Mouse (Mus musculus): ENCODE measurements around the gene Slc22a23. TPM values are rescaled to one million over a fixed set of nuclear protein-coding genes. Genes with fewer than 3 reads are reported as not detected.

The Slc22a23 gene
- polyA plus RNA-seq, 1 experiment from 2014 or later: 3.6 TPM

GRCm38 (mm10) chr13:34242211-34242610 lies 102.8 kb downstream of the Slc22a23 start:
- no peak overlapping the region for H3K4me2 ChIP-seq (ENCODE audit: low read depth, low read length)
- no peaks in the 10 kb centered on the region for H3K36me3 ChIP-seq (ENCODE audit: control insufficient read depth, insufficient read depth, low read length)
- no peaks in the 10 kb centered on the region for H3K27me3 ChIP-seq (ENCODE audit: control insufficient read depth, insufficient read depth, low read length)
- H3K9ac ChIP-seq (ENCODE audit: low read length): no peak overlapping the region
- no peaks in the 10 kb centered on the region for H3K9me3 ChIP-seq (replicated peaks; ENCODE audit: control insufficient read depth, low read length)
- H3K4me3 ChIP-seq (replicated peaks; ENCODE audit: low read length): no peak overlapping the region
- H3K4me1 ChIP-seq (ENCODE audit: control insufficient read depth, insufficient read depth, low read length): peaks cover 17% of the 10 kb centered on the region
- 40% methylated on average over 3 of the region's 3 CpGs for WGBS
- H3K27ac ChIP-seq (ENCODE audit: low read length): no peak overlapping the region
- ATAC-seq (ENCODE audit: insufficient read depth, low FRiP score): no peak

GRCm38 (mm10) chr13:34240087-34240428 lies 104.9 kb downstream of the Slc22a23 start:
- no peak overlapping the region for H3K4me2 ChIP-seq (ENCODE audit: low read depth, low read length)
- ATAC-seq (ENCODE audit: insufficient read depth, low FRiP score): no peak

GRCm38 (mm10) chr13:34239371-34240086 lies 105.5 kb downstream of the Slc22a23 start:
- Histone ChIP-seq H3K4me2 (ENCODE audit: low read depth, low read length) (0 out of 2 replicates have a peak overlapping the region, but pooled peaks have one; percentile 21), H3K4me3 (replicated peaks; ENCODE audit: low read length) (no peak overlapping the region), H3K27me3 (ENCODE audit: control insufficient read depth, insufficient read depth, low read length) (no peaks in the 10 kb centered on the region), H3K27ac (ENCODE audit: low read length) (peak overlapping the region; percentile 5), H3K4me1 (ENCODE audit: control insufficient read depth, insufficient read depth, low read length) (peaks cover 9% of the 10 kb centered on the region), H3K36me3 (ENCODE audit: control insufficient read depth, insufficient read depth, low read length) (no peaks in the 10 kb centered on the region), H3K9ac (ENCODE audit: low read length) (no peak overlapping the region), H3K9me3 (replicated peaks; ENCODE audit: control insufficient read depth, low read length) (no peaks in the 10 kb centered on the region)
- WGBS: 35% methylated on average over 11 of the region's 11 CpGs
- ATAC-seq (ENCODE audit: insufficient read depth, low FRiP score): peak; percentile 53; the same call in 1 of the 2 replicates

More at GRCm38 (mm10) chr13:34240087-34240428, 104.9 kb downstream of the Slc22a23 start:
- Histone ChIP-seq H3K9ac (ENCODE audit: low read length) (no peak overlapping the region), H3K4me1 (ENCODE audit: control insufficient read depth, insufficient read depth, low read length) (peaks cover 12% of the 10 kb centered on the region), H3K27ac (ENCODE audit: low read length) (peak overlapping the region; percentile 5), H3K4me3 (replicated peaks; ENCODE audit: low read length) (no peak overlapping the region), H3K9me3 (replicated peaks; ENCODE audit: control insufficient read depth, low read length) (no peaks in the 10 kb centered on the region), H3K36me3 (ENCODE audit: control insufficient read depth, insufficient read depth, low read length) (no peaks in the 10 kb centered on the region), H3K27me3 (ENCODE audit: control insufficient read depth, insufficient read depth, low read length) (no peaks in the 10 kb centered on the region)
- 80% methylated on average over 3 of the region's 3 CpGs for WGBS

GRCm38 (mm10) chr13:34238646-34239290 lies 106.2 kb downstream of the Slc22a23 start:
- Histone ChIP-seq H3K36me3 (ENCODE audit: control insufficient read depth, insufficient read depth, low read length) (no peaks in the 10 kb centered on the region), H3K4me2 (ENCODE audit: low read depth, low read length) (0 out of 2 replicates have a peak overlapping the region, but pooled peaks have one; percentile 21), H3K4me3 (replicated peaks; ENCODE audit: low read length) (no peak overlapping the region), H3K9me3 (replicated peaks; ENCODE audit: control insufficient read depth, low read length) (no peaks in the 10 kb centered on the region), H3K27me3 (ENCODE audit: control insufficient read depth, insufficient read depth, low read length) (no peaks in the 10 kb centered on the region), H3K9ac (ENCODE audit: low read length) (no peak overlapping the region), H3K27ac (ENCODE audit: low read length) (no peak overlapping the region), H3K4me1 (ENCODE audit: control insufficient read depth, insufficient read depth, low read length) (peaks cover 9% of the 10 kb centered on the region)
- ATAC-seq (ENCODE audit: insufficient read depth, low FRiP score): no peak
- 30% methylated on average over 14 of the region's 14 CpGs for WGBS

- Histone ChIP-seq H3K9me3 (replicated peaks; ENCODE audit: control insufficient read depth, low read length) (no peaks in the 10 kb centered on the region), H3K4me1 (ENCODE audit: control insufficient read depth, insufficient read depth, low read length) (peaks cover 9% of the 10 kb centered on the region), H3K36me3 (ENCODE audit: control insufficient read depth, insufficient read depth, low read length) (no peaks in the 10 kb centered on the region), H3K9ac (ENCODE audit: low read length) (no peak overlapping the region), H3K4me2 (ENCODE audit: low read depth, low read length) (no peak overlapping the region), H3K4me3 (replicated peaks; ENCODE audit: low read length) (no peak overlapping the region), H3K27me3 (ENCODE audit: control insufficient read depth, insufficient read depth, low read length) (no peaks in the 10 kb centered on the region), H3K27ac (ENCODE audit: low read length) (no peak overlapping the region)
- ATAC-seq (ENCODE audit: insufficient read depth, low FRiP score): no peak
- 94% methylated on average over 6 of the region's 6 CpGs for WGBS
These were observed 109.9 kb downstream of the Slc22a23 start for GRCm38 (mm10) chr13:34235056-34235455.

- Histone ChIP-seq H3K4me2 (ENCODE audit: low read depth, low read length) (no peak overlapping the region), H3K27ac (ENCODE audit: low read length) (no peak overlapping the region), H3K9ac (ENCODE audit: low read length) (no peak overlapping the region), H3K9me3 (replicated peaks; ENCODE audit: control insufficient read depth, low read length) (no peaks in the 10 kb centered on the region), H3K4me1 (ENCODE audit: control insufficient read depth, insufficient read depth, low read length) (peaks cover 8% of the 10 kb centered on the region), H3K27me3 (ENCODE audit: control insufficient read depth, insufficient read depth, low read length) (no peaks in the 10 kb centered on the region), H3K36me3 (ENCODE audit: control insufficient read depth, insufficient read depth, low read length) (no peaks in the 10 kb centered on the region), H3K4me3 (replicated peaks; ENCODE audit: low read length) (no peak overlapping the region)
- whole genome bisulfite sequencing: 73% methylated on average over 5 of the region's 5 CpGs
- no peak for ATAC-seq (ENCODE audit: insufficient read depth, low FRiP score)
These were observed 110.5 kb downstream of the Slc22a23 start for GRCm38 (mm10) chr13:34234439-34234838.

GRCm38 (mm10) chr13:34232992-34233391 lies 112.0 kb downstream of the Slc22a23 start:
- peaks cover 5% of the 10 kb centered on the region for H3K4me1 ChIP-seq (ENCODE audit: control insufficient read depth, insufficient read depth, low read length)
- 69% methylated on average over 6 of the region's 6 CpGs for WGBS
- H3K27me3 ChIP-seq (ENCODE audit: control insufficient read depth, insufficient read depth, low read length): no peaks in the 10 kb centered on the region
- H3K27ac ChIP-seq (ENCODE audit: low read length): no peak overlapping the region
- H3K4me3 ChIP-seq (replicated peaks; ENCODE audit: low read length): no peak overlapping the region
- no peak overlapping the region for H3K4me2 ChIP-seq (ENCODE audit: low read depth, low read length)
- no peak for ATAC-seq (ENCODE audit: insufficient read depth, low FRiP score)
- no peaks in the 10 kb centered on the region for H3K9me3 ChIP-seq (replicated peaks; ENCODE audit: control insufficient read depth, low read length)
- no peak overlapping the region for H3K9ac ChIP-seq (ENCODE audit: low read length)
- H3K36me3 ChIP-seq (ENCODE audit: control insufficient read depth, insufficient read depth, low read length): no peaks in the 10 kb centered on the region

GRCm38 (mm10) chr13:34228905-34229304 lies 116.1 kb downstream of the Slc22a23 start:
- ATAC-seq (ENCODE audit: insufficient read depth, low FRiP score): no peak
- 59% methylated on average over 4 of the region's 4 CpGs for WGBS
- Histone ChIP-seq H3K36me3 (ENCODE audit: control insufficient read depth, insufficient read depth, low read length) (no peaks in the 10 kb centered on the region), H3K9ac (ENCODE audit: low read length) (no peak overlapping the region), H3K27ac (ENCODE audit: low read length) (no peak overlapping the region), H3K4me1 (ENCODE audit: control insufficient read depth, insufficient read depth, low read length) (peaks cover 15% of the 10 kb centered on the region), H3K4me2 (ENCODE audit: low read depth, low read length) (no peak overlapping the region), H3K4me3 (replicated peaks; ENCODE audit: low read length) (no peak overlapping the region), H3K27me3 (ENCODE audit: control insufficient read depth, insufficient read depth, low read length) (no peaks in the 10 kb centered on the region), H3K9me3 (replicated peaks; ENCODE audit: control insufficient read depth, low read length) (no peaks in the 10 kb centered on the region)

All from stomach, embryonic 16.5 days (tissue).